Mouse (Mus musculus) liver, adult 2 months (tissue): ENCODE results near the gene Gm20696.

Experiments
- CTCF ChIP-seq: fragments of 200-500 bp; IDR thresholded peaks from 2 replicates; pipeline ENCODE4 v1.5.1; 2011; ENCODE audit warnings: low read depth, low read length, control low read depth
- POLR2A ChIP-seq: fragments of 200-500 bp; IDR thresholded peaks from 2 replicates; pipeline ENCODE4 v1.6.1; 2011; ENCODE audit warnings: low read length, control low read depth; ENCODE audit not compliant: insufficient read depth; ENCODE audit errors: extremely low read depth

- no peak for TF ChIP-seq POLR2A
- no peak for TF ChIP-seq CTCF
Measured at GRCm38 (mm10) chr6:99281433-99281832, 385.2 kb downstream of the Gm20696 start.
